Mouse (Mus musculus) forebrain, embryonic 14.5 days (tissue): ENCODE results near the gene Arhgef26. TPM values are rescaled to one million over a fixed set of nuclear protein-coding genes. Genes with fewer than 3 reads are reported as not detected.

Source experiments
- ATAC-seq: fragments of 200-750 bp; cut with Nextera tagmentation; 2 replicates; pipeline ENCODE4 v1.8.0; 2017; ENCODE audit warnings: mild to moderate bottlenecking, moderate library complexity
- DNase-seq: peaks from one replicate; pipeline ENCODE4 v3.0.0-alpha.2; 2015; ENCODE audit warnings: low spot score
- H3K27ac ChIP-seq: fragments of 300-500 bp; sonication (generic); 2 replicates; pipeline ENCODE4 v1.5.1; 2014; ENCODE audit warnings: low read depth, mild to moderate bottlenecking, control low read depth, low read length, moderate library complexity
- H3K27me3 ChIP-seq: fragments of 300-500 bp; sonication (generic); replicated peaks from 2 replicates; pipeline ENCODE4 v1.6.1; 2014; ENCODE audit warnings: low read length, control low read depth, mixed read lengths; ENCODE audit not compliant: control insufficient read depth, insufficient read depth
- H3K36me3 ChIP-seq: fragments of 300-500 bp; sonication (generic); 2 replicates; pipeline ENCODE4 v1.6.1; 2014; ENCODE audit warnings: low read length, control low read depth; ENCODE audit not compliant: control insufficient read depth, insufficient read depth
- H3K4me1 ChIP-seq: fragments of 300-500 bp; sonication (generic); 2 replicates; pipeline ENCODE4 v1.6.1; 2014; ENCODE audit warnings: antibody characterized with exemption, low read length, control low read depth; ENCODE audit not compliant: control insufficient read depth, insufficient read depth
- H3K4me2 ChIP-seq: fragments of 300-500 bp; sonication (generic); 2 replicates; pipeline ENCODE4 v1.6.1; 2014; ENCODE audit warnings: mild to moderate bottlenecking, control low read depth, low read length
- H3K4me3 ChIP-seq: fragments of 300-500 bp; sonication (generic); 2 replicates; pipeline ENCODE4 v1.5.1; 2014; ENCODE audit warnings: low read depth, low read length, control low read depth
- H3K9ac ChIP-seq: fragments of 300-500 bp; sonication (generic); 2 replicates; pipeline ENCODE4 v1.6.1; 2014; ENCODE audit warnings: mild to moderate bottlenecking, low read length, control low read depth, moderate library complexity
- H3K9me3 ChIP-seq: fragments of 300-500 bp; sonication (generic); replicated peaks from 2 replicates; pipeline ENCODE4 v1.6.1; 2016; ENCODE audit warnings: low read length, control low read depth, mixed read lengths; ENCODE audit not compliant: control insufficient read depth
- WGBS: fragments of 180-500 bp; shearing (Covaris S2); extraction: QIAGEN DNeasy Blood & Tissue Kit; methylation state at CpG from one replicate; pipeline ENCODE4 v1.1.7; 2014; 5-methylcytosine and 5-hydroxymethylcytosine counted together
- polyA plus RNA-seq: library from polyadenylated mRNA; unstranded; fragments of >200 nt; fragmentation: Nextera tagmentation; extraction: Ambion mirVana; gene quantifications from 2 replicates; pipeline ENCODE4 v1.2.1, GENCODE M21; 2014

Arhgef26 gene
- polyA plus RNA-seq, 1 experiment from 2014 or later: 7.2 TPM

- Histone ChIP-seq H3K4me1 (peaks cover 15% of the 10 kb centered on the region), H3K36me3 (peaks cover 14% of the 10 kb centered on the region), H3K27me3 (no peaks in the 10 kb centered on the region), H3K4me2 (peak overlapping the region; percentile 65), H3K27ac (no peak overlapping the region), H3K9ac (peak overlapping the region; percentile 95; the same call in 1 of the 2 replicates), H3K4me3 (peak overlapping the region; percentile 90), H3K9me3 (no peaks in the 10 kb centered on the region)
- no peak for ATAC-seq
- WGBS: 71% methylated on average over 5 of the region's 5 CpGs
- DNase-seq: no peak
Observed at GRCm38 (mm10) chr3:62505166-62505900, 167.2 kb downstream of the Arhgef26 start.

- peak; percentile 99 for DNase-seq
- Histone ChIP-seq H3K4me3 (peak within 1 kb of the TSS; percentile 90), H3K27ac (peak within 1 kb of the TSS; percentile 97), H3K4me1 (peaks cover 15% of the 10 kb centered on the region), H3K9ac (peak within 1 kb of the TSS; percentile 95), H3K4me2 (peak within 1 kb of the TSS; percentile 65), H3K36me3 (0 out of 2 replicates have a peak, but pooled peaks cover 2% of the 10 kb centered on the region), H3K27me3 (no peaks in the 10 kb centered on the region), H3K9me3 (no peaks in the 10 kb centered on the region)
- peak; percentile 99 for ATAC-seq
- WGBS: under 1% methylated on average over 66 of the region's 66 CpGs
Observed at GRCm38 (mm10) chr3:62506488-62507205, 168.5 kb downstream of the Arhgef26 start, which contains the start of gene Dhx36. Dhx36 (minus strand) TSS chr3:62507004.

- Histone ChIP-seq H3K9ac (no peak overlapping the region), H3K36me3 (no peaks in the 10 kb centered on the region), H3K4me3 (peak overlapping the region; percentile 90), H3K27me3 (no peaks in the 10 kb centered on the region), H3K9me3 (no peaks in the 10 kb centered on the region), H3K4me1 (peaks cover 15% of the 10 kb centered on the region), H3K27ac (no peak overlapping the region; the same call in 1 of the 2 replicates), H3K4me2 (peak overlapping the region; percentile 65)
- 43% methylated on average over 5 of the region's 5 CpGs for WGBS
- ATAC-seq (no peak; the same call in 1 of the 2 replicates), DNase-seq (no peak)
Observed at GRCm38 (mm10) chr3:62507206-62507647, 169.1 kb downstream of the Arhgef26 start.

Other genes with a start within 250 kb of the Arhgef26 start
- 47.9 and 51.2 TPM in 2 replicates for gene Dhx36, start 168.7 kb downstream of the Arhgef26 start, polyA plus RNA-seq